Mouse (Mus musculus): ENCODE measurements around the gene Trit1.
A peak's percentile ranks its signal among the peaks of the same experiment; 100 is the strongest.

Trit1 gene

GRCm38 (mm10) chr4:123050681-123051211, 34.3 kb downstream of the Trit1 start:
- peak; percentile 79 for DNase-seq (ENCODE audit: low spot score)

GRCm38 (mm10) chr4:123053179-123053578, 36.8 kb downstream of the Trit1 start:
- DNase-seq (ENCODE audit: low spot score), result peak; percentile 71

GRCm38 (mm10) chr4:123054172-123054790, 37.9 kb downstream of the Trit1 start:
- DNase-seq (ENCODE audit: low spot score), result peak; percentile 37

- DNase-seq (ENCODE audit: low spot score), result no peak
Measured at GRCm38 (mm10) chr4:123056560-123057109, 40.2 kb downstream of the Trit1 start.

GRCm38 (mm10) chr4:123057957-123058356, 41.6 kb downstream of the Trit1 start:
- no peak for DNase-seq (ENCODE audit: low spot score)

- no peak for DNase-seq (ENCODE audit: low spot score)
Measured at GRCm38 (mm10) chr4:123061744-123062143, 45.3 kb downstream of the Trit1 start.

GRCm38 (mm10) chr4:123068646-123069045, 52.2 kb downstream of the Trit1 start:
- no peak for DNase-seq (ENCODE audit: low spot score)

GRCm38 (mm10) chr4:123071266-123071966, 55.0 kb downstream of the Trit1 start:
- no peak for DNase-seq (ENCODE audit: low spot score)

- no peak for DNase-seq (ENCODE audit: low spot score)
Measured at GRCm38 (mm10) chr4:123076928-123077327, 60.5 kb downstream of the Trit1 start.

GRCm38 (mm10) chr4:123078231-123078630, 61.8 kb downstream of the Trit1 start:
- DNase-seq (ENCODE audit: low spot score), result no peak

GRCm38 (mm10) chr4:123080791-123081190, 64.4 kb downstream of the Trit1 start:
- DNase-seq (ENCODE audit: low spot score), result no peak

- DNase-seq (ENCODE audit: low spot score), result peak; percentile 37
Measured at GRCm38 (mm10) chr4:123082283-123083163, 66.1 kb downstream of the Trit1 start.

- DNase-seq (ENCODE audit: low spot score), result no peak
Measured at GRCm38 (mm10) chr4:123083323-123083902, 67.0 kb downstream of the Trit1 start.

GRCm38 (mm10) chr4:123085290-123085689, 68.9 kb downstream of the Trit1 start:
- no peak for DNase-seq (ENCODE audit: low spot score)

- DNase-seq (ENCODE audit: low spot score), result no peak
Measured at GRCm38 (mm10) chr4:123086381-123086780, 70.0 kb downstream of the Trit1 start.

GRCm38 (mm10) chr4:123092621-123093020, 76.2 kb downstream of the Trit1 start:
- DNase-seq (ENCODE audit: low spot score), result no peak

- no peak for DNase-seq (ENCODE audit: low spot score)
Measured at GRCm38 (mm10) chr4:123093064-123093776, 76.8 kb downstream of the Trit1 start.

- no peak for DNase-seq (ENCODE audit: low spot score)
Measured at GRCm38 (mm10) chr4:123093869-123094268, 77.5 kb downstream of the Trit1 start.
